Mouse (Mus musculus): ENCODE results near the gene 2310030G06Rik. TPM values are rescaled to one million over a fixed set of nuclear protein-coding genes. Genes with fewer than 3 reads are reported as not detected.

The 2310030G06Rik gene
- total and polyA plus RNA-seq, 3 experiments: not detected

- no peak overlapping the region for H3K9ac ChIP-seq (ENCODE audit: control insufficient read depth, low read depth, low read length, poor library complexity, severe bottlenecking)
- H3K27me3 ChIP-seq (ENCODE audit: control insufficient read depth in 1 of 2, insufficient read depth in 2 of 2, low read length in 2 of 2): peaks cover 0 to 7% of the 10 kb centered on the region in 2 experiments; a peak in 3 of 4 replicates
- H3K4me1 ChIP-seq (ENCODE audit: control insufficient read depth in 1 of 2, insufficient read depth in 2 of 2, low read length in 2 of 2): 0 out of 4 replicates have a peak, but pooled peaks cover 0 to 1% of the 10 kb centered on the region in 2 experiments
- no peaks in the 10 kb centered on the region for H3K36me3 ChIP-seq (ENCODE audit: control insufficient read depth in 1 of 2, insufficient read depth in 2 of 2, low read length in 2 of 2)
- H3K9me3 ChIP-seq (replicated peaks; ENCODE audit: insufficient read depth, low read length): no peaks in the 10 kb centered on the region
- H3K27ac ChIP-seq (ENCODE audit: control insufficient read depth, low read depth, low read length): no peak overlapping the region
- DNase-seq (ENCODE audit: low read depth, low spot score): no peak
- no peak overlapping the region for H3K4me3 ChIP-seq (ENCODE audit: control insufficient read depth in 1 of 2, insufficient read depth in 1 of 2, low read depth in 2 of 2, low read length in 2 of 2)
- H3K79me2 ChIP-seq (ENCODE audit: control insufficient read depth, insufficient read depth, low read length, poor library complexity): no peaks in the 10 kb centered on the region
- TF ChIP-seq MEF2A (IDR thresholded peaks at IDR 0.05; ENCODE audit: extremely low read depth, insufficient replicate concordance, low read depth, low read length, poor library complexity, severe bottlenecking) (no peak), CHD2 (IDR thresholded peaks at IDR 0.05; ENCODE audit: low read length) (no peak), KAT2A (conservative IDR thresholded peaks at IDR 0.05; ENCODE audit: low read depth, low read length) (no peak), TCF12 (IDR thresholded peaks at IDR 0.05; ENCODE audit: low read depth, low read length) (no peak), ELF1 (IDR thresholded peaks at IDR 0.05; ENCODE audit: low read depth, low read length) (no peak), CTCF (IDR thresholded peaks at IDR 0.05 in 2 of 3, conservative IDR thresholded peaks at IDR 0.05 in 1 of 3; ENCODE audit: control insufficient read depth in 1 of 3, insufficient read depth in 1 of 3, low read depth in 2 of 3, low read length in 3 of 3, poor library complexity in 1 of 3, severe bottlenecking in 1 of 3) (no peak)
Observed at GRCm38 (mm10) chr9:50727925-50728651, 18.2 kb downstream of the 2310030G06Rik start.

GRCm38 (mm10) chr9:50727171-50727924, 19.0 kb downstream of the 2310030G06Rik start:
- Histone ChIP-seq H3K9ac (ENCODE audit: control insufficient read depth, low read depth, low read length, poor library complexity, severe bottlenecking) (no peak overlapping the region), H3K79me2 (ENCODE audit: control insufficient read depth, insufficient read depth, low read length, poor library complexity) (no peaks in the 10 kb centered on the region), H3K4me1 (ENCODE audit: control insufficient read depth in 1 of 2, insufficient read depth in 2 of 2, low read length in 2 of 2) (0 out of 4 replicates have a peak, but pooled peaks cover 0 to 2% of the 10 kb centered on the region in 2 experiments), H3K36me3 (ENCODE audit: control insufficient read depth in 1 of 2, insufficient read depth in 2 of 2, low read length in 2 of 2) (no peaks in the 10 kb centered on the region), H3K9me3 (replicated peaks; ENCODE audit: insufficient read depth, low read length) (no peaks in the 10 kb centered on the region), H3K4me3 (ENCODE audit: control insufficient read depth in 1 of 2, insufficient read depth in 1 of 2, low read depth in 2 of 2, low read length in 2 of 2) (no peak overlapping the region), H3K27ac (ENCODE audit: control insufficient read depth, low read depth, low read length) (no peak overlapping the region), H3K27me3 (ENCODE audit: control insufficient read depth in 1 of 2, insufficient read depth in 2 of 2, low read length in 2 of 2) (peaks cover 0 to 10% of the 10 kb centered on the region in 2 experiments; a peak in 3 of 4 replicates)
- TF ChIP-seq KAT2A (conservative IDR thresholded peaks at IDR 0.05; ENCODE audit: low read depth, low read length) (no peak), POLR2AphosphoS5 (IDR thresholded peaks at IDR 0.05; ENCODE audit: borderline replicate concordance, low read depth, low read length) (no peak), USF2 (IDR thresholded peaks at IDR 0.05; ENCODE audit: borderline replicate concordance in 1 of 2, insufficient read depth in 1 of 2, low read depth in 1 of 2, low read length in 2 of 2) (no peak), MAFK (IDR thresholded peaks at IDR 0.05; ENCODE audit: borderline replicate concordance, low read depth, low read length) (no peak)
- DNase-seq (ENCODE audit: low read depth, low spot score): no peak

All from MEL (cell line).